Mouse (Mus musculus): ENCODE measurements around the gene Eno3. TPM values are rescaled to one million over a fixed set of nuclear protein-coding genes. Genes with fewer than 3 reads are reported as not detected.

Gene Eno3
- total RNA-seq, 2 experiments from 2014 or later: 6.6 to 7.9 TPM

- H3K27ac ChIP-seq: peak overlapping the region; percentile 100
- TF ChIP-seq CTCF (conservative IDR thresholded peaks at IDR 0.05): no peak
- H3K4me3 ChIP-seq: peak overlapping the region; percentile 83
- no peak for DNase-seq (ENCODE audit: low spot score in 2 of 2)
These were observed 44.4 kb downstream of the Eno3 start for GRCm38 (mm10) chr11:70701221-70701955.

DNA sequence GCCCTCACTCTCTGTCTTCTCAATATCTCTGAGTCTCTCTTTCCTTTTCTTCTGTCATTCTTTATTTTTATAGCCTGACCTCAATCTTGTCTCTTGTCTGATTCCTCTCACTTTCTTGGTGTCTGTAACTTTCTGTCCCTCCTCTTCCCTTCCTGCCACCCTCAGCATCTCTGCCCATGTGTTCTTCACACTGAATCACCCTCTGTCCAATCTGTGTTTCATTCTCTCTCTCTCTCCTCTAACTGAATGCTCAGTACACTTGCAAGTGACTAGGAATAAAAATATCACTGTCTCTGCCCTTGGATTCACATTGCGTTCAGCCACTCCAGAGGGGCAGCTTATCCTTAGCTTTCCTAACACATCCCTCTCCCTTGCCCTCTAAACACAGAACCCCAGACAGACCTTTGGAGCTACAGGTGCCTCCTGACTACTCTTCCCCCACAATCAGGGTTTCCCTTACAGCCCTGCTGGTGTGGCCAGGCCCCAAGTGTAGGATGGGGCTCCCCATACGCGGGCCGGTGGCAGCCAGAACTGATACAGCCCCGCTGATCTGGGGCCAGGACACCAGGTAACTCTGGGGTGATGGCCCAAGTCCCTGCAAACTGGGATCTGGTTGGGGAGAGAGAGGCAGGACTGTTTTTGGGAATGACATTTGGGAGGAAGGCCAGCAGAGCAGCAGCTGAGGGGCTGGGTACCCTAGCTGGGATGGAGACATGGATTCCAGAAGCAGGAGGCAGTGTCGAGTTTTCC is 45.2 kb downstream of the Eno3 start:
- no peak for DNase-seq (ENCODE audit: low spot score in 2 of 2)
- Histone ChIP-seq H3K27ac (peak overlapping the region; percentile 100), H3K4me3 (peak overlapping the region; percentile 83)
- no peak for TF ChIP-seq CTCF (conservative IDR thresholded peaks at IDR 0.05)

GRCm38 (mm10) chr11:70702781-70703180 is 45.8 kb downstream of the Eno3 start:
- Histone ChIP-seq H3K4me3 (peak overlapping the region; percentile 83), H3K27ac (peak overlapping the region; percentile 100)
- no peak for DNase-seq (ENCODE audit: low spot score in 2 of 2)
- TF ChIP-seq CTCF (conservative IDR thresholded peaks at IDR 0.05): no peak

DNA sequence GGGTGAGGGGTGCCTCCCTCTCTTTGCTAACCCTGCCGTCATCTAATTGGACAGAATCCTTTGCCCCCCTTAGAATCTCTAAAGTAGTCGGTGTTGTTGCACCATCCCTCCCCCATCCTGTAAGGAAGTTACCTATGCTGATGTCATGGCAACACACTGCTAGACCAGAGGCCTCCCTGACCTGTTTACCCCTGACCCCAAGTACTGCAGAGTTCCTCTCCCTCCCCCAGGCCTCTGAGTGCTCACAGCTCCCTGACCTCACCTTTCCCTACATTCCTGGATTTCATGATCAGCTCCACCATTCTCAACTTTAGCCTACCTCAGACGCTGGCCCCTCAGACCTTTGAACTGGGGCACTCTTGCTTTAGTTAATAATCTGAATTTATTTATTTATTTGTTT is 49.1 kb downstream of the Eno3 start:
- no peak for TF ChIP-seq CTCF (conservative IDR thresholded peaks at IDR 0.05)
- peak overlapping the region; percentile 100 for H3K27ac ChIP-seq
- no peak for DNase-seq (ENCODE audit: low spot score in 2 of 2)
- no peak overlapping the region for H3K4me3 ChIP-seq

GRCm38 (mm10) chr11:70711026-70711425 is 54.0 kb downstream of the Eno3 start:
- peak in 1 of 2 experiments; percentile 62 for DNase-seq (ENCODE audit: low spot score in 2 of 2)
- no peak for TF ChIP-seq CTCF (conservative IDR thresholded peaks at IDR 0.05)
- Histone ChIP-seq H3K27ac (peak overlapping the region; percentile 82), H3K4me3 (no peak overlapping the region)

Small RNAs within 50 kb of the gene (microRNA-seq; reads per million reads assigned to microRNA genes)
- gene Mir6925: 0.32 to 0.92 reads per million in 2 experiments

Other genes starting within 250 kb of the Eno3 start
- 10 to 100 TPM; 33.2 to 40.1 TPM for gene Pelp1, start 247.2 kb upstream of the Eno3 start, total RNA-seq (2021)
- gene Arrb2, start 224.6 kb upstream of the Eno3 start, total RNA-seq (2021): 10 to 100 TPM; 99.9 TPM
- gene Med11, start 205.3 kb upstream of the Eno3 start, total RNA-seq (2021): 10 to 100 TPM; 13.5 to 15.6 TPM
- gene Zmynd15, start 197.8 kb upstream of the Eno3 start, total RNA-seq (2021): under 1 TPM; 0.12 to 0.72 TPM
- 1 to 10 TPM in 1 of 2 experiments, under 1 TPM in 1; 0.96 to 1.1 TPM for gene Cxcl16, start 197.2 kb upstream of the Eno3 start, total RNA-seq (2021)
- not detected for gene Tm4sf5, start 152.0 kb upstream of the Eno3 start, total RNA-seq (2021)
- gene Vmo1, start 142.6 kb upstream of the Eno3 start, total RNA-seq (2021): not detected
- gene Gltpd2, start 138.0 kb upstream of the Eno3 start, total RNA-seq (2021): not detected
- 100 to 1,000 TPM; 178 to 188 TPM for gene Psmb6, start 131.8 kb upstream of the Eno3 start, total RNA-seq (2021)
- gene Gm40193, start 124.3 kb upstream of the Eno3 start, total RNA-seq (2021): not detected
- 10 to 100 TPM; 17.7 to 19.2 TPM for gene Pld2, start 117.1 kb upstream of the Eno3 start, total RNA-seq (2021)
- 100 to 1,000 TPM; 505 to 510 TPM for gene Mink1, start 94.3 kb upstream of the Eno3 start, total RNA-seq (2021)
- gene 4930544D05Rik, start 41.4 kb upstream of the Eno3 start, total RNA-seq (2021): under 1 TPM; 0.47 to 0.72 TPM
- not detected for gene Chrne, start 38.0 kb upstream of the Eno3 start, total RNA-seq (2021)
- not detected for gene Gp1ba, start 18.1 kb upstream of the Eno3 start, total RNA-seq (2021)
- gene Rnf167, start 10.0 kb upstream of the Eno3 start, total RNA-seq (2021): 10 to 100 TPM; 88.8 to 99.4 TPM
- 100 to 1,000 TPM; 115 to 123 TPM for gene Slc25a11, start 9.7 kb upstream of the Eno3 start, total RNA-seq (2021)
- gene Pfn1, start 2.6 kb upstream of the Eno3 start, total RNA-seq (2021): 100 to 1,000 TPM; 333 to 349 TPM
- 10 to 100 TPM; 50.8 to 54.7 TPM for gene Spag7, start 12.2 kb downstream of the Eno3 start, total RNA-seq (2021)
- 100 to 1,000 TPM; 387 to 403 TPM for gene Camta2, start 30.9 kb downstream of the Eno3 start, total RNA-seq (2021)
- gene Inca1, start 43.0 kb downstream of the Eno3 start, total RNA-seq (2021): 1 to 10 TPM; 2.9 to 5.0 TPM
- 10 to 100 TPM; 76.5 to 89.8 TPM for gene Kif1c, start 43.3 kb downstream of the Eno3 start, total RNA-seq (2021)
- 10 to 100 TPM; 23.8 TPM for gene Zfp3, start 107.0 kb downstream of the Eno3 start, total RNA-seq (2021)
- not detected for gene Scimp, start 155.4 kb downstream of the Eno3 start, total RNA-seq (2021)
- 100 to 1,000 TPM; 122 to 124 TPM for gene Rabep1, start 187.6 kb downstream of the Eno3 start, total RNA-seq (2021)